Mouse (Mus musculus) stomach, postnatal 0 days (tissue): ENCODE results near the gene Lrrc8d. TPM values are rescaled to one million over a fixed set of nuclear protein-coding genes. Genes with fewer than 3 reads are reported as not detected.

Source experiments
- ATAC-seq: fragments of 200-750 bp; cut with Nextera tagmentation; 2 replicates; pipeline ENCODE4 v1.8.0; 2017; ENCODE audit not compliant: low FRiP score, low TSS enrichment
- DNase-seq: peaks from one replicate; pipeline ENCODE4 v3.0.0-alpha.2; 2016; ENCODE audit warnings: low spot score
- H3K27ac ChIP-seq: fragments of 300-500 bp; sonication (generic); replicated peaks from 2 replicates; pipeline ENCODE4 v1.5.1; 2014; ENCODE audit warnings: mild to moderate bottlenecking, control low read depth
- H3K27me3 ChIP-seq: fragments of 300-500 bp; sonication (generic); 2 replicates; pipeline ENCODE4 v1.6.1; 2014; ENCODE audit warnings: low read length; ENCODE audit not compliant: control insufficient read depth, insufficient read depth
- H3K36me3 ChIP-seq: fragments of 300-500 bp; sonication (generic); 2 replicates; pipeline ENCODE4 v1.6.1; 2014; ENCODE audit warnings: low read length, mixed read lengths; ENCODE audit not compliant: control insufficient read depth, insufficient read depth
- H3K4me1 ChIP-seq: fragments of 300-500 bp; sonication (generic); replicated peaks from 2 replicates; pipeline ENCODE4 v1.6.1; 2014; ENCODE audit warnings: antibody characterized with exemption; ENCODE audit not compliant: control insufficient read depth, insufficient read depth
- H3K4me2 ChIP-seq: fragments of 300-500 bp; sonication (generic); replicated peaks from 2 replicates; pipeline ENCODE4 v1.6.1; 2014; ENCODE audit warnings: low read depth, mild to moderate bottlenecking, control low read depth, moderate library complexity
- H3K4me3 ChIP-seq: fragments of 300-500 bp; sonication (generic); 2 replicates; pipeline ENCODE4 v1.5.1; 2014; ENCODE audit warnings: low read depth, low read length, control low read depth
- H3K9ac ChIP-seq: fragments of 300-500 bp; sonication (generic); 2 replicates; pipeline ENCODE4 v1.6.1; 2014; ENCODE audit warnings: mild to moderate bottlenecking, low read length, control low read depth, mixed read lengths
- H3K9me3 ChIP-seq: fragments of 300-500 bp; sonication (generic); 2 replicates; pipeline ENCODE4 v1.6.1; 2016; ENCODE audit warnings: low read length; ENCODE audit not compliant: control insufficient read depth
- CTCF ChIP-seq: IDR thresholded peaks from 2 replicates; pipeline ENCODE4 v1.5.1; 2016; ENCODE audit warnings: antibody characterized with exemption, low read depth, mild to moderate bottlenecking, moderate library complexity
- EP300 ChIP-seq: optimal IDR thresholded peaks from 2 replicates; pipeline ENCODE3; 2016; ENCODE audit warnings: antibody characterized with exemption
- WGBS: fragments of 180-500 bp; shearing (Covaris S2); extraction: QIAGEN DNeasy Blood & Tissue Kit; methylation state at CpG from one replicate; pipeline ENCODE4 v1.1.7; 2014; 5-methylcytosine and 5-hydroxymethylcytosine counted together
- polyA plus RNA-seq: library from polyadenylated mRNA; unstranded; fragments of >200 nt; fragmentation: Nextera tagmentation; extraction: Ambion mirVana; gene quantifications from 2 replicates; pipeline ENCODE4 v1.2.1, GENCODE M21; 2015

Gene Lrrc8d
- polyA plus RNA-seq, 1 experiment from 2014 or later = 10.2 TPM

- Histone ChIP-seq H3K27me3 (no peaks in the 10 kb centered on the region), H3K9me3 (no peaks in the 10 kb centered on the region), H3K27ac (no peak overlapping the region), H3K4me3 (no peak overlapping the region), H3K4me1 (0 out of 2 replicates have a peak, but pooled peaks cover 2% of the 10 kb centered on the region), H3K9ac (no peak overlapping the region), H3K36me3 (no peaks in the 10 kb centered on the region), H3K4me2 (no peak overlapping the region)
- ATAC-seq (no peak), DNase-seq (no peak)
- WGBS = 89% methylated on average over 4 of the region's 4 CpGs
- TF ChIP-seq EP300 (no peak), CTCF (no peak)
Measured at GRCm38 (mm10) chr5:105675511-105675910, 24.3 kb upstream of the Lrrc8d start.

GRCm38 (mm10) chr5:105677071-105677470 is 22.7 kb upstream of the Lrrc8d start:
- no peak for DNase-seq

GRCm38 (mm10) chr5:105678243-105678642 is 21.5 kb upstream of the Lrrc8d start:
- TF ChIP-seq EP300 = no peak
- TF ChIP-seq CTCF = no peak
- 80% methylated on average over 8 of the region's 8 CpGs for WGBS

More at GRCm38 (mm10) chr5:105677071-105677470, 22.7 kb upstream of the Lrrc8d start:
- Histone ChIP-seq H3K4me2 (no peak overlapping the region), H3K9me3 (no peaks in the 10 kb centered on the region), H3K36me3 (no peaks in the 10 kb centered on the region), H3K27ac (no peak overlapping the region), H3K4me1 (0 out of 2 replicates have a peak, but pooled peaks cover 2% of the 10 kb centered on the region), H3K9ac (no peak overlapping the region), H3K27me3 (no peaks in the 10 kb centered on the region), H3K4me3 (no peak overlapping the region)
- TF ChIP-seq EP300 (no peak), CTCF (no peak)
- 83% methylated on average over 2 of the region's 2 CpGs for WGBS
- ATAC-seq = no peak

GRCm38 (mm10) chr5:105679261-105679660 is 20.5 kb upstream of the Lrrc8d start:
- no peak overlapping the region for H3K4me3 ChIP-seq
- WGBS = 30% methylated on average over 4 of the region's 4 CpGs
- ATAC-seq (no peak), DNase-seq (no peak)
- H3K36me3 ChIP-seq = no peaks in the 10 kb centered on the region
- H3K9me3 ChIP-seq = no peaks in the 10 kb centered on the region
- H3K4me2 ChIP-seq = no peak overlapping the region
- no peak overlapping the region for H3K9ac ChIP-seq
- H3K4me1 ChIP-seq = 0 out of 2 replicates have a peak, but pooled peaks cover 2% of the 10 kb centered on the region
- H3K27me3 ChIP-seq = no peaks in the 10 kb centered on the region
- no peak overlapping the region for H3K27ac ChIP-seq
- no peak for TF ChIP-seq EP300
- TF ChIP-seq CTCF = no peak

More at GRCm38 (mm10) chr5:105678243-105678642, 21.5 kb upstream of the Lrrc8d start:
- Histone ChIP-seq H3K36me3 (no peaks in the 10 kb centered on the region), H3K27me3 (no peaks in the 10 kb centered on the region), H3K4me2 (no peak overlapping the region), H3K4me1 (0 out of 2 replicates have a peak, but pooled peaks cover 2% of the 10 kb centered on the region), H3K9me3 (no peaks in the 10 kb centered on the region), H3K27ac (no peak overlapping the region), H3K9ac (no peak overlapping the region), H3K4me3 (no peak overlapping the region)
- no peak for ATAC-seq
- no peak for DNase-seq

GRCm38 (mm10) chr5:105679921-105680843 is 19.6 kb upstream of the Lrrc8d start:
- H3K4me2 ChIP-seq = no peak overlapping the region
- H3K4me3 ChIP-seq = no peak overlapping the region
- H3K4me1 ChIP-seq = 0 out of 2 replicates have a peak, but pooled peaks cover 2% of the 10 kb centered on the region
- ATAC-seq (no peak), DNase-seq (no peak)
- TF ChIP-seq CTCF (no peak), EP300 (no peak)
- H3K27me3 ChIP-seq = no peaks in the 10 kb centered on the region
- 63% methylated on average over 9 of the region's 9 CpGs for WGBS
- no peaks in the 10 kb centered on the region for H3K9me3 ChIP-seq
- H3K36me3 ChIP-seq = no peaks in the 10 kb centered on the region
- no peak overlapping the region for H3K9ac ChIP-seq
- H3K27ac ChIP-seq = no peak overlapping the region

- no peaks in the 10 kb centered on the region for H3K36me3 ChIP-seq
- WGBS = 74% methylated on average over 9 of the region's 9 CpGs
- no peak overlapping the region for H3K9ac ChIP-seq
Measured at GRCm38 (mm10) chr5:105682143-105682611, 17.6 kb upstream of the Lrrc8d start.

More at GRCm38 (mm10) chr5:105682143-105682611, 17.6 kb upstream of the Lrrc8d start:
- no peak overlapping the region for H3K4me3 ChIP-seq
- no peaks in the 10 kb centered on the region for H3K27me3 ChIP-seq
- DNase-seq = no peak
- no peaks in the 10 kb centered on the region for H3K9me3 ChIP-seq
- H3K4me2 ChIP-seq = no peak overlapping the region
- no peak for ATAC-seq
- 0 out of 2 replicates have a peak, but pooled peaks cover 2% of the 10 kb centered on the region for H3K4me1 ChIP-seq
- TF ChIP-seq EP300 = no peak
- TF ChIP-seq CTCF = no peak
- no peak overlapping the region for H3K27ac ChIP-seq
